Mouse (Mus musculus): ENCODE results near the gene Cacna1i.

DNA sequence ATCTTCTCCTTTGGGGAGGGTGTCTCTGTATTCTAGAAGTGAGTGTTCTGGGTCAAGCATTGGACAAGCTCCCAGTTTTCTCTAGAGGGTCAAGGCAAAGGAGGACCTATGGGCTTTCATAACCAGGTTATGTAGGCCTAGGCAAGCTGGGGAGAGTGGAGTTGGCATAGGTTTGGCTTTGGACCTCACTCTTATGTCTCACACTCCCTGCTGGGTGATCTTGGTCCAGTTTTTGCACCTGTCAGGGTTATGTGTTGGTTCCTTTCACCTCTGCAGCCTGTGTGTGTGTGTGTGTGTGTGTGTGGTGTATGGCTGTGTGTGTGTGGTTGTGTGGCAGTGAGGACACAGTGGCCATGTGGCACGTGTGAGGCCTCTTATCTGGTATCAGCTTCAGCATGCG, 8.0 kb upstream of the Cacna1i start:
- TF ChIP-seq CTCF (conservative IDR thresholded peaks at IDR 0.05; ENCODE audit: low read length) (no peak), POU5F1 (IDR thresholded peaks at IDR 0.05; ENCODE audit: borderline replicate concordance, low read length) (no peak)

Measured in E14TG2a.4 (cell line).